Comparison of ENCODE assay signal across 8 mouse cellular contexts in genomic region chr11:67667531-67668332, GRCm38 (mm10). TPM values are rescaled to one million over a fixed set of nuclear protein-coding genes. Genes with fewer than 3 reads are reported as not detected.
A peak's percentile ranks its signal among the peaks of the same experiment; 100 is the strongest.
DNase-seq lines count a peak whose midpoint lies in the region; ATAC-seq and TF ChIP-seq lines count a peak whose summit lies in the region.

No protein-coding gene starts in this region.

- 0 out of 2 replicates have a peak, but pooled peaks have one; percentile 48 for ATAC-seq in hindbrain, embryonic 15.5 days (ENCODE audit: low FRiP score, low read depth)
- no peak for ATAC-seq in hindbrain, embryonic 11.5 days (ENCODE audit: low FRiP score)

- peaks cover 8% of the 10 kb centered on the region for H3K4me1 ChIP-seq in hindbrain, embryonic 15.5 days (replicated peaks)
- H3K4me1 ChIP-seq in hindbrain, embryonic 11.5 days (replicated peaks; ENCODE audit: control insufficient read depth, insufficient read depth, low read length): no peaks in the 10 kb centered on the region

- H3K9ac ChIP-seq in hindbrain, embryonic 15.5 days: no peak overlapping the region
- H3K9ac ChIP-seq in hindbrain, embryonic 11.5 days (ENCODE audit: low read depth, low read length): no peak overlapping the region

- no peak overlapping the region for H3K27ac ChIP-seq in hindbrain, embryonic 15.5 days (replicated peaks)
- H3K27ac ChIP-seq in hindbrain, embryonic 11.5 days (ENCODE audit: low read depth, low read length): no peak overlapping the region
- H3K27ac ChIP-seq in layer of hippocampus, adult 2 months: peak overlapping the region; percentile 87

- H3K27me3 ChIP-seq in hindbrain, embryonic 15.5 days: no peaks in the 10 kb centered on the region
- H3K27me3 ChIP-seq in hindbrain, embryonic 11.5 days (ENCODE audit: control insufficient read depth, insufficient read depth, low read length): no peaks in the 10 kb centered on the region

- H3K36me3 ChIP-seq in hindbrain, embryonic 15.5 days: no peaks in the 10 kb centered on the region
- H3K36me3 ChIP-seq in hindbrain, embryonic 11.5 days (ENCODE audit: control insufficient read depth, insufficient read depth, low read length): no peaks in the 10 kb centered on the region

- no peaks in the 10 kb centered on the region for H3K9me3 ChIP-seq in hindbrain, embryonic 15.5 days
- H3K9me3 ChIP-seq in hindbrain, embryonic 11.5 days (ENCODE audit: control insufficient read depth, low read length): no peaks in the 10 kb centered on the region

- WGBS in hindbrain, embryonic 15.5 days: 69% methylated on average over 13 of the region's 13 CpGs
- WGBS in hindbrain, embryonic 11.5 days: 84% methylated on average over 13 of the region's 13 CpGs

- H3K4me3 ChIP-seq in hindbrain, embryonic 15.5 days: no peak overlapping the region
- no peak overlapping the region for H3K4me3 ChIP-seq in hindbrain, embryonic 11.5 days (ENCODE audit: low read depth, low read length)
- H3K4me3 ChIP-seq in layer of hippocampus, adult 2 months: no peak overlapping the region

- TF ChIP-seq CTCF in brain, embryonic 14.5 days (IDR thresholded peaks at IDR 0.05; ENCODE audit: borderline replicate concordance, extremely low read depth, insufficient read depth, insufficient read length): no peak
- no peak for TF ChIP-seq CTCF in layer of hippocampus, adult 2 months (conservative IDR thresholded peaks at IDR 0.05)

- no peak for TF ChIP-seq POLR2A in brain, embryonic 14.5 days (IDR thresholded peaks at IDR 0.05; ENCODE audit: borderline replicate concordance, extremely low read depth, insufficient read depth, insufficient read length, poor library complexity, severe bottlenecking)

- no peak overlapping the region for H3K4me2 ChIP-seq in hindbrain, embryonic 15.5 days
- no peak overlapping the region for H3K4me2 ChIP-seq in hindbrain, embryonic 11.5 days (replicated peaks; ENCODE audit: low read depth, low read length)

- DNase-seq in hindbrain, embryonic 11.5 days (ENCODE audit: low spot score): no peak
- DNase-seq in brain, embryonic 14.5 days (ENCODE audit: low read depth): peak; percentile 80
- DNase-seq in frontal cortex, postnatal 36 days (ENCODE audit: low spot score in 2 of 2): peak; percentile 87 to 92
- peak; percentile 72 to 81 for DNase-seq in layer of hippocampus, adult 2 months (ENCODE audit: low spot score in 2 of 2)
- peak; percentile 84 to 89 for DNase-seq in lung, postnatal 4 days
- no peak for DNase-seq in retina, postnatal 1 day
- no peak for DNase-seq in MN1 (ENCODE audit: low spot score)

RNA-seq across cellular contexts. Expression of gene Rcvrn, which starts 27.4 kb away (rescaled TPM):
- not detected in 2 replicates for polyA plus RNA-seq in hindbrain, embryonic 15.5 days (2015; fragmentation: Nextera tagmentation; extraction: Ambion mirVana)
- not detected in 2 replicates for polyA plus RNA-seq in hindbrain, embryonic 11.5 days (2014; fragmentation: Nextera tagmentation; extraction: Ambion mirVana)
- polyA plus RNA-seq in brain, embryonic 14.5 days (2012; rRNA removed): 0.21 and 0.28 TPM in 2 replicates
- 1 to 10 TPM; 1.4 to 1.9 TPM for total RNA-seq in layer of hippocampus, adult 2 months (2021)

Comparison
In these comparisons a context has a peak if more than half of its experiments do, and no peak if none do; other contexts are left out.
1. DNase-seq: peak in brain, embryonic 14.5 days (single experiment), frontal cortex, postnatal 36 days (2 of 2), layer of hippocampus, adult 2 months (2 of 2) and lung, postnatal 4 days (2 of 2); none in hindbrain, embryonic 11.5 days (single experiment), retina, postnatal 1 day (single experiment) and MN1 (single experiment).